Mouse (Mus musculus): Measurements from ENCODE around the gene Tspear.
"Not testable (repeated sequence)": the region's sequence is repeated elsewhere in the genome, so short reads cannot be mapped to it uniquely, and the experiment has no call there.

Tspear gene

DNA sequence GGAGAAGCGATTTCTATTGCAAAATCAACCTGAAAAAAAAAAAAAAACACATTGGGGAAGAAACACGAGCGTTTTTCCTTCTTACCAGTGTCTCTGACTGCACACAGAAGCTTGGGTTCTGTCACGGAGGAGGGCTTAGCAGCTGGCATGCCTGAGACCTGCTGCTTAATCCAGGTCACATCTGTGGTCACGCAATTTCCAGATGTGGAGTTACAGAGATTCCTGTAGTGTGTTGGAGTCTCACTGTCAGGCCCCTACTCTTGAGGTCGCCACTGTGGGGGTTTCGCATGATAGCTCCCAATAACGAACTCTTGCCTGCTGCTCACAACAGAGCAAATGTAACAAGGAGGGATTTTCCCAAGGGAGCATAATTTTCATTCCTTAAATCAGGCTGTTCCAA lies 2.2 kb upstream of the Tspear start:
- no peak for TF ChIP-seq GATA4 (IDR thresholded peaks at IDR 0.05; ENCODE audit: insufficient replicate concordance, low read length)

DNA sequence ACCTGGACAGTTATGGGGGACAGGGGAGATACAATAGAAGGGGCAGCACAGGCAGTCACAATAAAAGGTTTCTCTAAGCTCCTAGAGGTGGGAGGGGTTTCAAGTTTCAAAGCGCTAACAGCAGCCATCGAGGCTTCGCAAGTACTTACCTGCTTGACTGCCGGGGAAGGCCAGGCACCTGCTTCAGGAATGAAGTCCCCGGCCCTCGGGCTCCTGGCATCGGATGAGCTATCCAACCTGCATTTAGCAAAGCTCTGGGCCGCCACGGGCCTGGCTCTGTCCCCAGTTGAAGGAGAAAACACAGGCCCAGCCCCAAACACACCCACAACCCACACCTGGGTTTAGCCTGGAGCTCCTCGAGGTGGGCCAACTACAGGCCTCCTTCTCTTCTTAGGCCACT lies 652 bp downstream of the Tspear start:
- no peak for TF ChIP-seq GATA4 (IDR thresholded peaks at IDR 0.05; ENCODE audit: insufficient replicate concordance, low read length)

DNA sequence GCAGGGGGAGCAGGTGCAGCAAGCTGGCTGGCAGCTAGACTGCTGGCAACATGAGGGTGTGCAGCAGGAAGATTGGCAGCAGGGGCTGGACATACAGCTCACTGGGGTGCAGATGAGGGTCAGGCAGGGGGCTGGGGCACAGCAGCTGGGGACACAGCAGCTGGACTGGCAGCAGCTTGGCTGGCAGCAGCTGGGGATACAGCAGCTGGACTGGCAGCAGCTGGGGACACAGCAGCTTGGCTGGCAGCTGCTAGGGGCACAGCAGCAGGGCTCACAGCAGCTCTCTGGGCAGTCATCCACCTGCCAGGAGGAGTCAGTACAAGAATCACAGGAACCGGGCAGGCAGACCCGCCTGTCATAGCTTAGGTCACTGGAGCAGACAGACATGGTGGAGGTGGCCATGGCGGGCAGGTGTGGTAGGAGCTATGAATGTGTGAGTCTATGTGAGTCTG lies 4.0 kb downstream of the Tspear start, which contains the start of gene Gm19402:
Gm19402 (minus strand) TSS at position 402 of the 452 bp plus-strand sequence.
- not testable (repeated sequence) for TF ChIP-seq GATA4 (IDR thresholded peaks at IDR 0.05; ENCODE audit: insufficient replicate concordance, low read length)

DNA sequence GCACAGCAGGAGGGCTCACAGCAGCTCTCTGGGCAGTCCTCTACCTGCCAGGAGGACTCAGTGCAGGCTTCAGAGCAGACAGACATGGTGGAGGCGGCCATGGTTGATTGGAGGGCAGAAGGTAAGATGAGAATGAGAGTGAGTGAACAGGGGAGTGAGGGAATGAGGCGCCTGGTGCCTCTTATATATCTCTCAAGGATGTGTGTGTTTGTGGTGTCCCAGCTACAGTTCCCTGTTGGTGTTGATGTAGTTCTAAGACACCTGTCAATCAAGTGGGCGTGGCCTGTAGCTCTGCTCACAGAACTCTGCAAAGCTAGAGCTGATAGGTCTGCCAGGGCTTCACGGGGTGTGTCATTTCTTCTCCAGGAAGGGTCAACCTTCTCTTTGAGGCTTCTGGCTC lies 10.8 kb downstream of the Tspear start, which contains the start of gene Gm9508:
Gm9508 (minus strand) TSS at position 101 of the 400 bp plus-strand sequence.
- no peak for TF ChIP-seq GATA4 (IDR thresholded peaks at IDR 0.05; ENCODE audit: insufficient replicate concordance, low read length)

DNA sequence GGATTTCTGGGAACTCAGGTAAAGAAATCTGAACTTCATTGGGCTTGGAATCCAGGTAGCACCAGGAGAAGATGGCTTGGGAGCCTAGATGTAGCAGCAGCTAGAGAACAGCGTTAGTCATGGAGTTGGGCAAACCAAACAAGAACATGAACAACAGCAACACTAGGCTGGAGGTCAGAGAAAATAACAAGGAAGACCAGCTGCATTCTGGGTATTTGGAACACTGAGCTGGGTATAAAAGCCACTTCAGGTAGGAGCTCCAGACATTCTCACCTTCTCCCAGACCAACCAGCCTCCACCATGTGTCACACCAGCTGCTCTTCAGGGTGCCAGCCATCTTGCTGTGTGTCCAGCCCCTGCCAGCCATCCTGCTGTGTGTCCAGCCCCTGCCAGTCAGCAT lies 20.0 kb downstream of the Tspear start, which contains the start of gene Gm10272:
Gm10272 (plus strand) TSS at position 301 of the 400 bp plus-strand sequence.
- TF ChIP-seq GATA4 (IDR thresholded peaks at IDR 0.05; ENCODE audit: insufficient replicate concordance, low read length): no peak

DNA sequence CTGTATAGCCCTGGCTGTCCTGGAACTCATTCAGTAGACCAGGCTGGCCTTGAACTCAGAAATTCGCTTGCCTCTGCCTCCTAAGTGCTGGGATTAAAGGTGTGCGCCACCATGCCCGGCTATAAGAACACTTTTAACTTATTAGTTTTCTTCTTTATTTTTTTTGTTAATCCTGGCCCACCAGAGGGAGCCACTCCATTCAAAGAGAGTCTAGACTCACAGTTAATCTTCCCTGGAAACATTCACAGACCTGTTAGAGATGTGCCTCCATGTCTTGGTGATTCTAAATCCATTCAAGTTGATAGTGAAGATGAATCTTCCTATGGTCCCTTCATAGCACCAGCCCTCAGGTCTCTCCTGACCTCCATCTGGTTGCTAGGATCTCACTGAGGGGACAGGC lies 23.5 kb downstream of the Tspear start:
- no peak for TF ChIP-seq GATA4 (IDR thresholded peaks at IDR 0.05; ENCODE audit: insufficient replicate concordance, low read length)

DNA sequence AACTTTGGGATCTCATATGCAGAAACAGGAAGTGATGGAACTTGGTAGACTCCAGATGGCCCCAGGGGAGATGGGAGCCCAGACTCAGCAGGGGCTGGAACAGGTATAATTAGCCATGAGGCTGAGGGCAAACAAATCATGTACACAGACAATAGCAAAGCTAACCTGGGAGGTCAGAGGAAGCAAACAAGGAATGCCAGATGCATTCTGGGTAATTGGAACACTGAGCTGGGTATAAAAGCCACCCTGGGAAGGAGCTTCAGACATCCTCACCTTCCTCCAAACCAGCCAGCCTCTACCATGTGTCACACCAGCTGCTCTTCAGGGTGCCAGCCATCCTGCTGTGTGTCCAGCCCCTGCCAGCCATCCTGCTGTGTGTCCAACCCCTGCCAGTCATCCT lies 24.8 kb downstream of the Tspear start, which contains the start of gene Gm10024:
Gm10024 (plus strand) TSS at position 301 of the 400 bp plus-strand sequence.
- TF ChIP-seq GATA4 (IDR thresholded peaks at IDR 0.05; ENCODE audit: insufficient replicate concordance, low read length): not testable (repeated sequence)

DNA sequence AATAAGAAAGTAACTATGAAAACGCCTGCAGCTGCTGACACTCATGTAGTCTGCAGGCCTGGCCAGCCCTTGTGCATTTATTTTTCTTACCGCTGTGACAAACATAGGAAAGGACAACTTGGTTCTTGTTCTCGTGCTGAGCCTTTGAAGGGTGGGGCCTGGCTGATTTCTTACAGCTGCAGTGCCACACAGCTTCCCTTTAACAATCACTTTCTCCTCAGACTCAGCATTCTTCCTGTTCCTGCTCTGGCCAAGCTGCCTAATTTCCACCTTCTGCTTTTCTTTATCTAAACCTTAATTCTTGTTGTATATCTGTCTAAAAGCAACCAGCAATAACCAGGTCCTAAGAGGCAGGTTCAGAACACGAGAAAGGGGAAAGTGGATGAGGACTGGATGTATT lies 27.4 kb downstream of the Tspear start:
- TF ChIP-seq GATA4 (IDR thresholded peaks at IDR 0.05; ENCODE audit: insufficient replicate concordance, low read length): no peak

DNA sequence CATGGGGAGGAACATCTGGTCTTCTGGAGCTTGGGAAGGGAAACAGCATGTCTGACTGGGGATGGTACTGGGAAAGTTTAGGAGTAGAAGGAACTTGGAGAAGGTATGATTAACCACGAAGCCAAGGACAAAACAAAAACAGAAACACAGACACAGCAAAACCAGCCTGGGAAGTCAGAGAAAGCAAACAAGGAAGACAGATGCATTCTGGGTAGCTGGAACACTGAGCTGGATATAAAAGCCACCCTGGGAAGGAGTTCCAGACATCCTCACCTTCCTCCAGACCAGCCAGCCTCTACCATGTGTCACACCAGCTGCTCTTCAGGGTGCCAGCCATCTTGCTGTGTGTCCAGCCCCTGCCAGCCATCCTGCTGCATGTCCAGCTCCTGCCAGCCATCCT lies 29.1 kb downstream of the Tspear start, which contains the start of gene Gm10142:
Gm10142 (plus strand) TSS at position 301 of the 400 bp plus-strand sequence.
- no peak for TF ChIP-seq GATA4 (IDR thresholded peaks at IDR 0.05; ENCODE audit: insufficient replicate concordance, low read length)

DNA sequence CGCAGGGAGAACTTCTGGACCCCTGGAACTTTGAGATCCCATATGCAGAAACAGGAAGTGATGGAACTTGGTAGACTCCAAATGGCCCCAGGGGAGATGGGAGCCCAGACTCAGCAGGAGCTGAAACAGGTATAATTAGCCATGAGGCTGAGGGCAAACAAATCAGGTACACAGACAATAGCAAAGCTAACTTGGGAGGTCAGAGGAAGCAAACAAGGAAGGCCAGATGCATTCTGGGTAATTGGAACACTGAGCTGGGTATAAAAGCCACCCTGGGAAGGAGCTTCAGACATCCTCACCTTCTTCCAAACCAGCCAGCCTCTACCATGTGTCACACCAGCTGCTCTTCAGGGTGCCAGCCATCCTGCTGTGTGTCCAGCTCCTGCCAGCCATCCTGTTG lies 33.9 kb downstream of the Tspear start, which contains the start of gene Krtap12-1:
Krtap12-1 (plus strand) TSS at position 301 of the 400 bp plus-strand sequence.
- TF ChIP-seq GATA4 (IDR thresholded peaks at IDR 0.05; ENCODE audit: insufficient replicate concordance, low read length): not testable (repeated sequence)

DNA sequence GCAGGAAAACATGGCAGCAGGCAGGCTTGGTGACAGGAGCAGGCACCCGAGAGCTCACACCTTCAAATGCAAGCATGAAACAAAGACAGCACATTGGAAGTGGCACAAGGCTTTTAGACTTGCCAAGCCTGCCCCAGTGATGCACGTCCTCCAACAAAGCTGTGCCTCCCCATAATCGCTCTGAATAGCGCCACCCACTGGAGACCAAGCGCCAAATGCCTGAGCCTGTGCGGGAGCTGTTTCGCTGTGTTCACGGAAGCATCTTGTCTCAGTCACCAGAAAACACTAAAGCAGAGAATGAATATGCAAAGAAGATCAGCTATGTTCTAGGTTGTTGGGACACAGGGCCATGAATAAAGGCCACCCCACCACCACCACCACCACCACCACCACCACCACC lies 38.5 kb downstream of the Tspear start:
- TF ChIP-seq GATA4 (IDR thresholded peaks at IDR 0.05; ENCODE audit: insufficient replicate concordance, low read length): no peak

DNA sequence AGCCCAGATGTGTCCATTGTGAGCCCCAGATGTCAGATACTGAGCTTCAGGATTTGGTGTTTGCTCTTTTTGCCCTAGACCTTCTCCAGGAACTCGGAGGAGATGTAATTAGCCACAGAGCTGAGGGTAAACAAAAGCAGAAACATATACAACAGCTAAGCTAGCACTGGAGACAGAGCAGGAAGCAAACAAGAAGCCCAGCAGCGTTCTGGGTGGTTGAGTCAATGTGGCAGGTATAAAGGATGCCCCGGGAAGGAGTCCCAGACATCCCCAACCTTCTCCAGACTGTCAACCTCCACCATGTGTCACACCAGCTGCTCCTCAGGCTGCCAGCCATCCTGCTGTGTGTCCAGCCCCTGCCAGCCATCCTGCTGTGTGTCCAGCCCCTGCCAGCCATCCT lies 39.8 kb downstream of the Tspear start, which contains the start of gene Gm10100:
Gm10100 (plus strand) TSS at position 301 of the 400 bp plus-strand sequence.
- TF ChIP-seq GATA4 (IDR thresholded peaks at IDR 0.05; ENCODE audit: insufficient replicate concordance, low read length): no peak

DNA sequence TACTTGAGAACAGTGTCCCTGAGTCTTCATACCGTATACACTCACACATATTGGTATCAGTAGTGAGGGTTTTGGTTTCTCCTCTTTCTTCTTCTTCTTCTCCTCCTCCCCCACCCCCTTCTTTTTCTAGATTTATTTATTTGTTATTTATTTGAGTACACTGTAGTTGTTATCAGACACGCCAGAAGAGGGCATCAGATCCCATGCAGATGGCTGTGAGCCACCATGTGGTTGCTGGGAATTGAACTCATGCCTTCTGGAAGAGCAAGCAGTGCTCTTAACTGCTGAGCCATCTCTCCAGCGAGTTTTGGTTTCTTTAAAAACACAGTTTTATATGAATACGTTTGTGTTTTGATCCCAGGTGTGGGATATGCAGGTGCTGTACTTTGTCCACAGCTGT lies 41.9 kb downstream of the Tspear start:
- no peak for TF ChIP-seq GATA4 (IDR thresholded peaks at IDR 0.05; ENCODE audit: insufficient replicate concordance, low read length)

DNA sequence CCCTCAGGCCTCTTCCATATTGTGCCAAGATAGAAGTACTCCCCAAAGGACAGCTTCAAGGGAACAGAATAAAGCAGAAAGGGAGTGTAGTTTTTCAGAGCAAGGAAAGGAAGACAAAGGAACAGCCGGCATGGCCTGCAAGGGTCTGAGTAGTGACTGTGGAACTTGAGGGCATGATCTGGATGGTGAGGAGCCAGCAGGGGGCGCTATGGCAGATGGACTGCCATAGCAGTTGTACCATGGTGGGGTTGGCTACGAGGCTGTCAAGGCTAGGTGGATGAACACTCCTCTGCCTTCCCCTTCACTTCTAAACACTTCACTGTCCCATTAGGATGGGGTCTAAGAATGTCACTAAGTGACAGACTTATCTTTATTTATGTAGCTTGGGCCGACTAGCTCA lies 42.9 kb downstream of the Tspear start:
- no peak for TF ChIP-seq GATA4 (IDR thresholded peaks at IDR 0.05; ENCODE audit: insufficient replicate concordance, low read length)

DNA sequence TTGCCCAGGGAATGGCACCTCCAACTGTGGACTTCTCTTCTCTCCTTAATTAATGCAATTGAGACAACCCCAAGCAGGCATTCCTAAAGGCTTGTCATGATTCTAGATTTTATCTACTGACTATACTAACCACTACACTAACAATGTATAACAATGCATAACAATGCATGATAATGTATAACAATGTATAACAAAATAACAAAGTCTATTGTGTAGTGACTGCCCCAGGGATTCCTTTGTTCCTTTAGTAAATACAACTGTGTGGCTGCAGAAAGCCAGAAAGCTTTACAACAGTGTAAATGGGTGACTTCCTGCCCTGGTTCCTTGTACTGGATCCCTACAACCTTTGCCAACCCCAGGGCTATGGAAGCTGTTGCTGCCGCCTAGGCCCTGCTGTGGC lies 49.6 kb downstream of the Tspear start:
- TF ChIP-seq GATA4 (IDR thresholded peaks at IDR 0.05; ENCODE audit: insufficient replicate concordance, low read length): no peak

DNA sequence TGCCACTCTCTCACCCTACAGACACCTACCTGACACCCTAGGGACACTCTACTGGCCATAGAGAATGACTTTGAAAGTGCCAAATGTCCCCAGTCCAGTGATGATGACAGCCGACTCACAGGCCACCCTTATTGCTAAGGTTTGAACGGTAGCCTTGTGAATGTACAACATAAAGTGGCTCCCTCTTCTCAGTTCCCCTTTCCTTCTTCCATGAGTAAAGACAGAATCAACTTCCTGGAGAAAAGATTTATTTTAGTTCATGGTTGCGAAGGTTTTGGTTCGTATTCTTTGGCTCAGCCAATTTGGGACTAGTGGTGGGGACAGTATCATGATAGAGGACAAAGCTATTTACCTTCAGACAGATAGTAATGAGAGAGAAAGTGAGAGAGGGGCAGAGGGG lies 52.6 kb downstream of the Tspear start:
- no peak for TF ChIP-seq GATA4 (IDR thresholded peaks at IDR 0.05; ENCODE audit: insufficient replicate concordance, low read length)
